Mouse (Mus musculus): ENCODE measurements around the gene Slc22a1. TPM values are rescaled to one million over a fixed set of nuclear protein-coding genes. Genes with fewer than 3 reads are reported as not detected.

Gene Slc22a1
- total and polyA plus RNA-seq, 3 experiments = 2.7 to 10.8 (median 7.9) TPM

- Histone ChIP-seq H3K27me3 (ENCODE audit: control insufficient read depth, insufficient read depth, low read length) (no peaks in the 10 kb centered on the region), H3K27ac (no peak overlapping the region), H3K79me2 (replicated peaks; ENCODE audit: control insufficient read depth, insufficient read depth, low read length) (no peaks in the 10 kb centered on the region), H3K4me1 (ENCODE audit: control insufficient read depth, insufficient read depth, low read length) (no peaks in the 10 kb centered on the region), H3K9ac (ENCODE audit: low read depth, low read length) (no peak overlapping the region), H3K36me3 (ENCODE audit: control insufficient read depth, insufficient read depth, low read length) (no peaks in the 10 kb centered on the region), H3K4me3 (no peak overlapping the region)
- 63% methylated on average over 4 of the region's 4 CpGs for WGBS
- no peak for DNase-seq
- intact Hi-C loops (cut with DNase I) = no loop called here
- TF ChIP-seq POLR2A (IDR thresholded peaks at IDR 0.05; ENCODE audit: insufficient read depth, low read depth, low read length) = no peak
- TF ChIP-seq EP300 (IDR thresholded peaks at IDR 0.05; ENCODE audit: insufficient read depth, low read depth, low read length) = no peak
- no peak for TF ChIP-seq CTCF (IDR thresholded peaks at IDR 0.05)
Measured at GRCm38 (mm10) chr17:12641087-12641486, 34.5 kb downstream of the Slc22a1 start.

- no peak for DNase-seq
- no peak for TF ChIP-seq EP300 (IDR thresholded peaks at IDR 0.05; ENCODE audit: insufficient read depth, low read depth, low read length)
- 0 out of 2 replicates have a peak, but pooled peaks have one; percentile 5 for TF ChIP-seq CTCF (IDR thresholded peaks at IDR 0.05)
- 89% methylated on average over 3 of the region's 3 CpGs for WGBS
- intact Hi-C loops (cut with DNase I) = no loop called here
- H3K27me3 ChIP-seq (ENCODE audit: control insufficient read depth, insufficient read depth, low read length) = no peaks in the 10 kb centered on the region
- no peak overlapping the region for H3K4me3 ChIP-seq
- H3K36me3 ChIP-seq (ENCODE audit: control insufficient read depth, insufficient read depth, low read length) = no peaks in the 10 kb centered on the region
- no peaks in the 10 kb centered on the region for H3K79me2 ChIP-seq (replicated peaks; ENCODE audit: control insufficient read depth, insufficient read depth, low read length)
- no peaks in the 10 kb centered on the region for H3K4me1 ChIP-seq (ENCODE audit: control insufficient read depth, insufficient read depth, low read length)
- no peak overlapping the region for H3K9ac ChIP-seq (ENCODE audit: low read depth, low read length)
- H3K27ac ChIP-seq = no peak overlapping the region
Measured at GRCm38 (mm10) chr17:12639585-12639984, 36.0 kb downstream of the Slc22a1 start.

- no peaks in the 10 kb centered on the region for H3K27me3 ChIP-seq (ENCODE audit: control insufficient read depth, insufficient read depth, low read length)
- no peak overlapping the region for H3K27ac ChIP-seq
- H3K36me3 ChIP-seq (ENCODE audit: control insufficient read depth, insufficient read depth, low read length) = no peaks in the 10 kb centered on the region
- DNase-seq = no peak
- no peak overlapping the region for H3K9ac ChIP-seq (ENCODE audit: low read depth, low read length)
- 44% methylated on average over 4 of the region's 4 CpGs for WGBS
- no peak for TF ChIP-seq EP300 (IDR thresholded peaks at IDR 0.05; ENCODE audit: insufficient read depth, low read depth, low read length)
- no peak for TF ChIP-seq POLR2A (IDR thresholded peaks at IDR 0.05; ENCODE audit: insufficient read depth, low read depth, low read length)
- TF ChIP-seq CTCF (IDR thresholded peaks at IDR 0.05) = no peak
- H3K79me2 ChIP-seq (replicated peaks; ENCODE audit: control insufficient read depth, insufficient read depth, low read length) = no peaks in the 10 kb centered on the region
- H3K4me1 ChIP-seq (ENCODE audit: control insufficient read depth, insufficient read depth, low read length) = no peaks in the 10 kb centered on the region
- H3K4me3 ChIP-seq = no peak overlapping the region
- intact Hi-C loops (cut with DNase I) = no loop called here
Measured at GRCm38 (mm10) chr17:12634814-12635213, 40.8 kb downstream of the Slc22a1 start.

- Histone ChIP-seq H3K9ac (ENCODE audit: low read depth, low read length) (no peak overlapping the region), H3K27me3 (ENCODE audit: control insufficient read depth, insufficient read depth, low read length) (no peaks in the 10 kb centered on the region), H3K79me2 (replicated peaks; ENCODE audit: control insufficient read depth, insufficient read depth, low read length) (no peaks in the 10 kb centered on the region), H3K27ac (no peak overlapping the region), H3K4me1 (ENCODE audit: control insufficient read depth, insufficient read depth, low read length) (no peaks in the 10 kb centered on the region), H3K36me3 (ENCODE audit: control insufficient read depth, insufficient read depth, low read length) (no peaks in the 10 kb centered on the region), H3K4me3 (no peak overlapping the region)
- TF ChIP-seq CTCF (IDR thresholded peaks at IDR 0.05) = no peak
- DNase-seq = no peak
- 43% methylated on average over 7 of the region's 7 CpGs for WGBS
- intact Hi-C loops (cut with DNase I) = no loop called here
Measured at GRCm38 (mm10) chr17:12631771-12632600, 43.6 kb downstream of the Slc22a1 start.

- no peak overlapping the region for H3K4me3 ChIP-seq
- no peak for TF ChIP-seq EP300 (IDR thresholded peaks at IDR 0.05; ENCODE audit: insufficient read depth, low read depth, low read length)
- TF ChIP-seq CTCF (IDR thresholded peaks at IDR 0.05) = no peak
- no peak for TF ChIP-seq POLR2A (IDR thresholded peaks at IDR 0.05; ENCODE audit: insufficient read depth, low read depth, low read length)
- H3K79me2 ChIP-seq (replicated peaks; ENCODE audit: control insufficient read depth, insufficient read depth, low read length) = no peaks in the 10 kb centered on the region
- H3K9ac ChIP-seq (ENCODE audit: low read depth, low read length) = no peak overlapping the region
- no peak overlapping the region for H3K27ac ChIP-seq
- H3K4me1 ChIP-seq (ENCODE audit: control insufficient read depth, insufficient read depth, low read length) = no peaks in the 10 kb centered on the region
- no peaks in the 10 kb centered on the region for H3K27me3 ChIP-seq (ENCODE audit: control insufficient read depth, insufficient read depth, low read length)
- WGBS = 69% methylated on average over 6 of the region's 6 CpGs
- DNase-seq = no peak
- no peaks in the 10 kb centered on the region for H3K36me3 ChIP-seq (ENCODE audit: control insufficient read depth, insufficient read depth, low read length)
- intact Hi-C loops (cut with DNase I) = no loop called here
Measured at GRCm38 (mm10) chr17:12630976-12631730, 44.5 kb downstream of the Slc22a1 start.

- no peak overlapping the region for H3K27ac ChIP-seq
- H3K4me1 ChIP-seq (ENCODE audit: control insufficient read depth, insufficient read depth, low read length) = no peaks in the 10 kb centered on the region
- 0 out of 2 replicates have a peak, but pooled peaks cover 4% of the 10 kb centered on the region for H3K27me3 ChIP-seq (ENCODE audit: control insufficient read depth, insufficient read depth, low read length)
- no peaks in the 10 kb centered on the region for H3K36me3 ChIP-seq (ENCODE audit: control insufficient read depth, insufficient read depth, low read length)
- no peak for TF ChIP-seq CTCF (IDR thresholded peaks at IDR 0.05)
- TF ChIP-seq POLR2A (IDR thresholded peaks at IDR 0.05; ENCODE audit: insufficient read depth, low read depth, low read length) = no peak
- no peak for TF ChIP-seq EP300 (IDR thresholded peaks at IDR 0.05; ENCODE audit: insufficient read depth, low read depth, low read length)
- H3K9ac ChIP-seq (ENCODE audit: low read depth, low read length) = no peak overlapping the region
- WGBS = 87% methylated on average over 4 of the region's 4 CpGs
- DNase-seq = no peak
- no peak overlapping the region for H3K4me3 ChIP-seq
- H3K79me2 ChIP-seq (replicated peaks; ENCODE audit: control insufficient read depth, insufficient read depth, low read length) = no peaks in the 10 kb centered on the region
- intact Hi-C loops (cut with DNase I) = no loop called here
Measured at GRCm38 (mm10) chr17:12627983-12628382, 47.6 kb downstream of the Slc22a1 start.
